Mouse (Mus musculus) hindbrain, postnatal 0 days (tissue): ENCODE data around the gene Gm21721. TPM values are rescaled to one million over a fixed set of nuclear protein-coding genes. Genes with fewer than 3 reads are reported as not detected.
"Not testable (repeated sequence)": the region's sequence is repeated elsewhere in the genome, so short reads cannot be mapped to it uniquely, and the experiment has no call there.

ENCODE experiments used
- ATAC-seq: fragments of 200-750 bp; cut with Nextera tagmentation; 2 replicates; pipeline ENCODE4 v1.8.0; 2017; ENCODE audit warnings: mild to moderate bottlenecking, moderate TSS enrichment, moderate library complexity
- DNase-seq: peaks from one replicate; pipeline ENCODE4 v3.0.0-alpha.2; 2015; ENCODE audit warnings: low spot score
- H3K27ac ChIP-seq: fragments of 300-500 bp; sonication (generic); 2 replicates; pipeline ENCODE4 v1.5.1; 2014; ENCODE audit warnings: mild to moderate bottlenecking
- H3K27me3 ChIP-seq: fragments of 300-500 bp; sonication (generic); 2 replicates; pipeline ENCODE4 v1.6.1; 2014; ENCODE audit warnings: low read length, mixed read lengths; ENCODE audit not compliant: insufficient read depth
- H3K36me3 ChIP-seq: fragments of 300-500 bp; sonication (generic); 2 replicates; pipeline ENCODE4 v1.6.1; 2014; ENCODE audit warnings: low read length, mixed read lengths; ENCODE audit not compliant: insufficient read depth
- H3K4me1 ChIP-seq: fragments of 300-500 bp; sonication (generic); 2 replicates; pipeline ENCODE4 v1.6.1; 2014; ENCODE audit warnings: antibody characterized with exemption, low read length, mixed read lengths; ENCODE audit not compliant: insufficient read depth
- H3K4me2 ChIP-seq: fragments of 300-500 bp; sonication (generic); 2 replicates; pipeline ENCODE4 v1.6.1; 2014; ENCODE audit warnings: low read depth, mild to moderate bottlenecking, low read length, moderate library complexity, mixed read lengths
- H3K4me3 ChIP-seq: fragments of 300-500 bp; sonication (generic); 2 replicates; pipeline ENCODE4 v1.5.1; 2014; ENCODE audit warnings: low read length
- H3K9ac ChIP-seq: fragments of 300-500 bp; sonication (generic); replicated peaks from 2 replicates; pipeline ENCODE4 v1.6.1; 2014; ENCODE audit warnings: mild to moderate bottlenecking, low read length, moderate library complexity, mixed read lengths
- H3K9me3 ChIP-seq: fragments of 300-500 bp; sonication (generic); 2 replicates; pipeline ENCODE4 v1.6.1; 2016; ENCODE audit warnings: low read length, mixed read lengths
- WGBS: fragments of 180-500 bp; shearing (Covaris S2); extraction: QIAGEN DNeasy Blood & Tissue Kit; methylation state at CpG from one replicate; pipeline ENCODE4 v1.1.7; 2014; 5-methylcytosine and 5-hydroxymethylcytosine counted together
- polyA plus RNA-seq: library from polyadenylated mRNA; unstranded; fragments of >200 nt; fragmentation: Nextera tagmentation; extraction: Ambion mirVana; gene quantifications from 2 replicates; pipeline ENCODE4 v1.2.1, GENCODE M21; 2015
- total RNA-seq: library from RNA; depleted of rRNA; stranded (reverse); fragments of >200 nt; gene quantifications from 2 replicates; pipeline ENCODE4 v1.2.3, GENCODE M21; 2014; rRNA removed

Gm21721 gene
- total RNA-seq (not detected in 2 replicates), polyA plus RNA-seq (not detected in 2 replicates)

GRCm38 (mm10) chrY:9202090-9202489 is at the start of gene Gm21721:
Gene Gm21721 (minus strand): TSS chrY:9202190.
- H3K9me3 ChIP-seq, H3K27me3 ChIP-seq, H3K9ac ChIP-seq, H3K4me2 ChIP-seq, H3K4me3 ChIP-seq, H3K4me1 ChIP-seq, H3K27ac ChIP-seq, DNase-seq, H3K36me3 ChIP-seq, ATAC-seq: not testable (repeated sequence)
- WGBS, result no CpG with 5 or more reads among the region's 2 CpGs

Other genes starting within 250 kb of the Gm21721 start
- gene Gm21292, start 68.3 kb downstream of the Gm21721 start, total RNA-seq, result not detected in 2 replicates
- not detected in 2 replicates for gene Gm21292, start 68.3 kb downstream of the Gm21721 start, polyA plus RNA-seq
- not detected in 2 replicates for gene Gm21812, start 145.0 kb upstream of the Gm21721 start, total RNA-seq
- gene Gm21812, start 145.0 kb upstream of the Gm21721 start, polyA plus RNA-seq, result not detected in 2 replicates
- not detected in 2 replicates for gene Gm21874, start 214.0 kb upstream of the Gm21721 start, total RNA-seq
- not detected in 2 replicates for gene Gm21874, start 214.0 kb upstream of the Gm21721 start, polyA plus RNA-seq